8 mouse cellular contexts compared by ENCODE assay signal in genomic region chr9:48161505-48162192, GRCm38 (mm10). TPM values are rescaled to one million over a fixed set of nuclear protein-coding genes. Genes with fewer than 3 reads are reported as not detected.
DNase-seq lines count a peak whose midpoint lies in the region; ATAC-seq and TF ChIP-seq lines count a peak whose summit lies in the region.

TSS of gene Nxpe4 (plus strand) at chr9:48162023.

- H3K79me2 ChIP-seq in C2C12 (ENCODE audit: control insufficient read depth, insufficient read depth), result no peaks in the 10 kb centered on the region

- H3K9me3 ChIP-seq in heart, embryonic 11.5 days (replicated peaks; ENCODE audit: control insufficient read depth, low read length), result no peaks in the 10 kb centered on the region
- H3K9me3 ChIP-seq in kidney, embryonic 16.5 days (ENCODE audit: low read length), result no peaks in the 10 kb centered on the region
- H3K9me3 ChIP-seq in limb, embryonic 15.5 days, result no peaks in the 10 kb centered on the region
- H3K9me3 ChIP-seq in midbrain, embryonic 16.5 days (replicated peaks; ENCODE audit: control insufficient read depth, low read length, poor library complexity, severe bottlenecking), result no peaks in the 10 kb centered on the region

- H3K27me3 ChIP-seq in C2C12 (ENCODE audit: control insufficient read depth, insufficient read depth, insufficient read length), result no peaks in the 10 kb centered on the region
- no peaks in the 10 kb centered on the region for H3K27me3 ChIP-seq in heart, embryonic 11.5 days (ENCODE audit: control insufficient read depth, insufficient read depth, low read length)
- H3K27me3 ChIP-seq in kidney, embryonic 16.5 days (ENCODE audit: insufficient read depth, low read length), result no peaks in the 10 kb centered on the region
- no peaks in the 10 kb centered on the region for H3K27me3 ChIP-seq in limb, embryonic 15.5 days
- no peaks in the 10 kb centered on the region for H3K27me3 ChIP-seq in midbrain, embryonic 16.5 days (ENCODE audit: control insufficient read depth, insufficient read depth, low read depth, low read length)
- no peaks in the 10 kb centered on the region for H3K27me3 ChIP-seq in testis, adult 2 months (ENCODE audit: control insufficient read depth, insufficient read depth, low read length)

- TF ChIP-seq CTCF in C2C12 (IDR thresholded peaks at IDR 0.05; ENCODE audit: control insufficient read depth, insufficient read depth, insufficient read length), result no peak
- TF ChIP-seq CTCF in brain, embryonic 14.5 days (IDR thresholded peaks at IDR 0.05; ENCODE audit: borderline replicate concordance, extremely low read depth, insufficient read depth, insufficient read length), result peak; percentile 55; the same call in 1 of the 2 replicates
- no peak for TF ChIP-seq CTCF in embryonic fibroblast, embryonic 13.5 days (IDR thresholded peaks at IDR 0.05; ENCODE audit: borderline replicate concordance, insufficient read depth, low read length)
- TF ChIP-seq CTCF in testis, adult 2 months (IDR thresholded peaks at IDR 0.05; ENCODE audit: control insufficient read depth, insufficient read depth, insufficient replicate concordance, low read depth, low read length), result no peak

- H3K79me3 ChIP-seq in C2C12 (ENCODE audit: low read depth), result no peaks in the 10 kb centered on the region

- ATAC-seq in heart, embryonic 11.5 days (replicated peaks; ENCODE audit: insufficient number of reproducible peaks, low FRiP score, low TSS enrichment), result no peak
- ATAC-seq in kidney, embryonic 16.5 days (ENCODE audit: low FRiP score, low TSS enrichment), result peak; percentile 71; the same call in 1 of the 2 replicates
- 0 out of 2 replicates have a peak, but pooled peaks have one; percentile 44 for ATAC-seq in limb, embryonic 15.5 days (ENCODE audit: insufficient number of reproducible peaks, low FRiP score, low TSS enrichment, low read depth)
- peak; percentile 84 for ATAC-seq in midbrain, embryonic 16.5 days

- peak within 1 kb of the TSS; percentile 59 for H3K9ac ChIP-seq in heart, embryonic 11.5 days (ENCODE audit: low read depth, low read length)
- H3K9ac ChIP-seq in kidney, embryonic 16.5 days (replicated peaks; ENCODE audit: low read length), result peak within 1 kb of the TSS; percentile 37
- peak within 1 kb of the TSS; percentile 17; the same call in 1 of the 2 replicates for H3K9ac ChIP-seq in limb, embryonic 15.5 days
- peak within 1 kb of the TSS; percentile 59 for H3K9ac ChIP-seq in midbrain, embryonic 16.5 days (ENCODE audit: low read depth, low read length)

- peak within 1 kb of the TSS; percentile 3 for H3ac ChIP-seq in C2C12 (ENCODE audit: control insufficient read depth, insufficient read length, low read depth)

- TF ChIP-seq POLR2A in brain, embryonic 14.5 days (IDR thresholded peaks at IDR 0.05; ENCODE audit: borderline replicate concordance, extremely low read depth, insufficient read depth, insufficient read length, poor library complexity, severe bottlenecking), result no peak
- peak; percentile 76 for TF ChIP-seq POLR2A in embryonic fibroblast, embryonic 13.5 days (IDR thresholded peaks at IDR 0.05; ENCODE audit: low read depth, low read length)
- TF ChIP-seq POLR2A in testis, adult 2 months (IDR thresholded peaks at IDR 0.05; ENCODE audit: control insufficient read depth, low read depth, low read length), result no peak

- peak within 1 kb of the TSS; percentile 60 for H3K4me2 ChIP-seq in heart, embryonic 11.5 days
- H3K4me2 ChIP-seq in kidney, embryonic 16.5 days (replicated peaks; ENCODE audit: low read depth, low read length), result peak within 1 kb of the TSS; percentile 53
- peak within 1 kb of the TSS; percentile 52 for H3K4me2 ChIP-seq in limb, embryonic 15.5 days
- peak within 1 kb of the TSS; percentile 68 for H3K4me2 ChIP-seq in midbrain, embryonic 16.5 days (ENCODE audit: low read length)

- peak within 1 kb of the TSS; percentile 25 for H3K4me3 ChIP-seq in C2C12 (ENCODE audit: insufficient read depth, poor library complexity, severe bottlenecking)
- peak within 1 kb of the TSS; percentile 94 for H3K4me3 ChIP-seq in embryonic fibroblast, embryonic 13.5 days (ENCODE audit: insufficient read depth, low read length)
- peak within 1 kb of the TSS; percentile 50 for H3K4me3 ChIP-seq in heart, embryonic 11.5 days (ENCODE audit: low read depth, low read length)
- peak within 1 kb of the TSS; percentile 45 for H3K4me3 ChIP-seq in kidney, embryonic 16.5 days (ENCODE audit: low read length)
- H3K4me3 ChIP-seq in limb, embryonic 15.5 days, result peak within 1 kb of the TSS; percentile 47
- H3K4me3 ChIP-seq in midbrain, embryonic 16.5 days (ENCODE audit: low read depth, low read length), result peak within 1 kb of the TSS; percentile 51
- H3K4me3 ChIP-seq in testis, adult 2 months (ENCODE audit: control insufficient read depth, low read depth, low read length), result peak within 1 kb of the TSS; percentile 57

- peak; percentile 96 for DNase-seq in brain, embryonic 14.5 days (ENCODE audit: low read depth)

- H3K27ac ChIP-seq in embryonic fibroblast, embryonic 13.5 days (ENCODE audit: insufficient read depth, low read length), result 0 out of 2 replicates have a peak within 1 kb of the TSS, but pooled peaks have one; percentile 8
- H3K27ac ChIP-seq in heart, embryonic 11.5 days (ENCODE audit: low read depth, low read length), result no peak within 1 kb of the TSS
- H3K27ac ChIP-seq in kidney, embryonic 16.5 days (ENCODE audit: low read length), result no peak within 1 kb of the TSS
- H3K27ac ChIP-seq in limb, embryonic 15.5 days, result no peak within 1 kb of the TSS
- no peak within 1 kb of the TSS for H3K27ac ChIP-seq in midbrain, embryonic 16.5 days (ENCODE audit: low read length)
- H3K27ac ChIP-seq in testis, adult 2 months (ENCODE audit: control insufficient read depth, insufficient read depth, low read depth, low read length), result no peak within 1 kb of the TSS

- no peaks in the 10 kb centered on the region for H3K4me1 ChIP-seq in embryonic fibroblast, embryonic 13.5 days (ENCODE audit: control insufficient read depth, insufficient read depth, low read length)
- peaks cover 3% of the 10 kb centered on the region; the same call in 1 of the 2 replicates for H3K4me1 ChIP-seq in heart, embryonic 11.5 days (ENCODE audit: control insufficient read depth, insufficient read depth, low read length)
- peaks cover 7% of the 10 kb centered on the region for H3K4me1 ChIP-seq in kidney, embryonic 16.5 days (ENCODE audit: insufficient read depth, low read length)
- H3K4me1 ChIP-seq in limb, embryonic 15.5 days, result peaks cover 11% of the 10 kb centered on the region
- H3K4me1 ChIP-seq in midbrain, embryonic 16.5 days (ENCODE audit: control insufficient read depth, insufficient read depth, low read length), result peaks cover 15% of the 10 kb centered on the region
- no peaks in the 10 kb centered on the region for H3K4me1 ChIP-seq in testis, adult 2 months (ENCODE audit: control insufficient read depth, insufficient read depth, low read length)

- no peaks in the 10 kb centered on the region for H3K36me3 ChIP-seq in C2C12 (ENCODE audit: control insufficient read depth, insufficient read depth)
- no peaks in the 10 kb centered on the region for H3K36me3 ChIP-seq in heart, embryonic 11.5 days (ENCODE audit: control insufficient read depth, insufficient read depth, low read length)
- H3K36me3 ChIP-seq in kidney, embryonic 16.5 days (ENCODE audit: insufficient read depth, low read length), result no peaks in the 10 kb centered on the region
- no peaks in the 10 kb centered on the region for H3K36me3 ChIP-seq in limb, embryonic 15.5 days
- no peaks in the 10 kb centered on the region for H3K36me3 ChIP-seq in midbrain, embryonic 16.5 days (ENCODE audit: control insufficient read depth, insufficient read depth, low read length)
- H3K36me3 ChIP-seq in testis, adult 2 months (ENCODE audit: control insufficient read depth, insufficient read depth, low read length), result no peaks in the 10 kb centered on the region

- WGBS in heart, embryonic 11.5 days (ENCODE audit: insufficient replicate concordance), result 33% methylated on average over 12 of the region's 12 CpGs
- WGBS in kidney, embryonic 16.5 days, result 31% methylated on average over 12 of the region's 12 CpGs
- 29% methylated on average over 12 of the region's 12 CpGs for WGBS in limb, embryonic 15.5 days
- 30% methylated on average over 12 of the region's 12 CpGs for WGBS in midbrain, embryonic 16.5 days

TF ChIP-seq in C2C12, 6 proteins besides CTCF, POLR2A, EP300 and RAD21:
- TF ChIP-seq CEBPB (IDR thresholded peaks at IDR 0.05; ENCODE audit: low read depth) (no peak), MYOG (IDR thresholded peaks at IDR 0.05; ENCODE audit: control insufficient read depth, extremely low read depth, insufficient read length) (no peak), MAX (IDR thresholded peaks at IDR 0.05) (no peak), MYOD1 (IDR thresholded peaks at IDR 0.05; ENCODE audit: control insufficient read depth, insufficient read length, low read depth) (no peak), FOSL1 (IDR thresholded peaks at IDR 0.05; ENCODE audit: insufficient read depth, low read length, poor library complexity, severe bottlenecking) (no peak), USF1 (IDR thresholded peaks at IDR 0.05; ENCODE audit: low read depth) (no peak)

RNA-seq across cellular contexts. Expression of gene Nxpe4, which starts in this region (rescaled TPM):
- polyA plus RNA-seq in C2C12 (2012; fragmentation: generic; extraction: Trizol), result 0.02 TPM
- polyA plus RNA-seq in brain, embryonic 14.5 days (2012; rRNA removed), result 5.2 and 6.7 TPM in 2 replicates
- 5.0 and 5.8 TPM in 2 replicates for polyA plus RNA-seq in embryonic fibroblast, embryonic 13.5 days (2011; ENCODE audit: insufficient read length, low read depth, missing spikeins)
- polyA plus RNA-seq in heart, embryonic 11.5 days (2014; fragmentation: Nextera tagmentation; extraction: Ambion mirVana), result 2.6 and 3.2 TPM in 2 replicates
- polyA plus RNA-seq in kidney, embryonic 16.5 days (2015; fragmentation: Nextera tagmentation; extraction: Ambion mirVana), result 8.1 and 9.5 TPM in 2 replicates
- polyA plus RNA-seq in limb, embryonic 15.5 days (2015; fragmentation: Nextera tagmentation; extraction: Ambion mirVana), result 7.1 and 7.9 TPM in 2 replicates
- 7.7 and 9.0 TPM in 2 replicates for polyA plus RNA-seq in midbrain, embryonic 16.5 days (2015; fragmentation: Nextera tagmentation; extraction: Ambion mirVana)
- polyA plus RNA-seq in testis, adult 2 months (2012; rRNA removed), result 0.78 and 0.84 TPM in 2 replicates

Comparison
In these comparisons a context has a peak if more than half of its experiments do, and no peak if none do; other contexts are left out.
1. H3K4me3 ChIP-seq: peak in every context shown above with its lines; median percentile 94 in embryonic fibroblast, embryonic 13.5 days; 57 in testis, adult 2 months; 51 in midbrain, embryonic 16.5 days; 50 in heart, embryonic 11.5 days; 47 in limb, embryonic 15.5 days; 45 in kidney, embryonic 16.5 days; 25 in C2C12.